Mouse (Mus musculus): ENCODE measurements around the gene Gpc6. TPM values are rescaled to one million over a fixed set of nuclear protein-coding genes. Genes with fewer than 3 reads are reported as not detected.

Gpc6 gene
- total and polyA plus RNA-seq, 3 experiments: not detected

GRCm38 (mm10) chr14:117369331-117369866 is 444.3 kb downstream of the Gpc6 start:
- in situ Hi-C loops (cut with MboI; ENCODE audit: low pct_ligation_motif_present, low pct_unique_long_range_greater_than_20kb, low sequenced_read_pairs) (no loop called here), dilution Hi-C loops (cut with MboI; ENCODE audit: extremely low pct_ligation_motif_present, extremely low pct_unique_long_range_greater_than_20kb, low sequenced_read_pairs) (no loop called here)
- Histone ChIP-seq H3K27me3 (replicated peaks) (no peaks in the 10 kb centered on the region), H3K4me1 (ENCODE audit: control insufficient read depth in 1 of 2, insufficient read depth in 2 of 2) (no peaks in the 10 kb centered on the region), H3K9me3 (replicated peaks; ENCODE audit: low read length) (no peaks in the 10 kb centered on the region), H3K4me2 (ENCODE audit: insufficient read depth, low read depth, poor library complexity, severe bottlenecking) (no peak overlapping the region), H3K27ac (ENCODE audit: insufficient read depth, low read depth) (no peak overlapping the region), H3K9ac (ENCODE audit: insufficient read depth, low read depth) (no peak overlapping the region), H3K36me3 (replicated peaks in 1 of 2; ENCODE audit: control insufficient read depth in 1 of 2, insufficient read depth in 1 of 2, low read length in 1 of 2) (no peaks in the 10 kb centered on the region), H3K79me2 (replicated peaks; ENCODE audit: control insufficient read depth, extremely low read depth, insufficient read depth, poor library complexity, severe bottlenecking) (no peaks in the 10 kb centered on the region), H3K4me3 (replicated peaks in 1 of 3; ENCODE audit: low read depth in 2 of 3, low read length in 2 of 3, poor library complexity in 1 of 3) (no peak overlapping the region)
- TF ChIP-seq USF2 (conservative IDR thresholded peaks at IDR 0.05; ENCODE audit: low read depth, low read length) (no peak), RAD21 (IDR thresholded peaks at IDR 0.05; ENCODE audit: low read depth, low read length) (no peak), POLR2A (IDR thresholded peaks at IDR 0.05; ENCODE audit: low read depth, low read length) (no peak), ZNF384 (IDR thresholded peaks at IDR 0.05; ENCODE audit: low read depth, low read length) (no peak), MAFK (IDR thresholded peaks at IDR 0.05; ENCODE audit: insufficient replicate concordance, low read length) (no peak), GABPA (IDR thresholded peaks at IDR 0.05; ENCODE audit: insufficient replicate concordance, low read depth, low read length) (no peak), TBP (conservative IDR thresholded peaks at IDR 0.05; ENCODE audit: low read depth, low read length) (no peak), BHLHE40 (IDR thresholded peaks at IDR 0.05; ENCODE audit: low read depth, low read length) (no peak), EP300 (IDR thresholded peaks at IDR 0.05; ENCODE audit: low read length) (no peak), POLR2AphosphoS2 (IDR thresholded peaks at IDR 0.05; ENCODE audit: low read depth, low read length) (no peak)
- DNase-seq (ENCODE audit: extremely low read depth): no peak

GRCm38 (mm10) chr14:117376822-117377376 is 451.8 kb downstream of the Gpc6 start:
- Histone ChIP-seq H3K4me2 (ENCODE audit: insufficient read depth, low read depth, poor library complexity, severe bottlenecking) (no peak overlapping the region), H3K4me3 (replicated peaks in 1 of 3; ENCODE audit: low read depth in 2 of 3, low read length in 2 of 3, poor library complexity in 1 of 3) (no peak overlapping the region), H3K4me1 (ENCODE audit: control insufficient read depth in 1 of 2, insufficient read depth in 2 of 2) (no peaks in the 10 kb centered on the region), H3K36me3 (replicated peaks in 1 of 2; ENCODE audit: control insufficient read depth in 1 of 2, insufficient read depth in 1 of 2, low read length in 1 of 2) (no peaks in the 10 kb centered on the region), H3K79me2 (replicated peaks; ENCODE audit: control insufficient read depth, extremely low read depth, insufficient read depth, poor library complexity, severe bottlenecking) (no peaks in the 10 kb centered on the region), H3K27me3 (replicated peaks) (no peaks in the 10 kb centered on the region), H3K9ac (ENCODE audit: insufficient read depth, low read depth) (no peak overlapping the region), H3K9me3 (replicated peaks; ENCODE audit: low read length) (no peaks in the 10 kb centered on the region), H3K27ac (ENCODE audit: insufficient read depth, low read depth) (no peak overlapping the region)
- TF ChIP-seq MAX (IDR thresholded peaks at IDR 0.05; ENCODE audit: low read length): no peak
- TF ChIP-seq USF1 (IDR thresholded peaks at IDR 0.05; ENCODE audit: low read depth, low read length): no peak
- no peak for TF ChIP-seq IRF4 (IDR thresholded peaks at IDR 0.05; ENCODE audit: low read depth, low read length)
- no peak for TF ChIP-seq MAFK (IDR thresholded peaks at IDR 0.05; ENCODE audit: insufficient replicate concordance, low read length)
- TF ChIP-seq ZKSCAN1 (IDR thresholded peaks at IDR 0.05; ENCODE audit: borderline replicate concordance, low read depth, low read length): no peak
- TF ChIP-seq POLR2A (IDR thresholded peaks at IDR 0.05; ENCODE audit: low read depth, low read length): no peak
- TF ChIP-seq NRF1 (IDR thresholded peaks at IDR 0.05; ENCODE audit: low read depth, low read length): no peak
- TF ChIP-seq ZMIZ1 (IDR thresholded peaks at IDR 0.05; ENCODE audit: low read depth, low read length): no peak
- TF ChIP-seq JUND (conservative IDR thresholded peaks at IDR 0.05; ENCODE audit: low read depth, low read length): no peak
- no peak for TF ChIP-seq NELFE (IDR thresholded peaks at IDR 0.05; ENCODE audit: low read depth, low read length)
- TF ChIP-seq ZNF384 (IDR thresholded peaks at IDR 0.05; ENCODE audit: low read depth, low read length): no peak
- TF ChIP-seq USF2 (conservative IDR thresholded peaks at IDR 0.05; ENCODE audit: low read depth, low read length): no peak
- TF ChIP-seq SMC3 (IDR thresholded peaks at IDR 0.05; ENCODE audit: low read depth, low read length): no peak
- no peak for TF ChIP-seq RCOR1 (conservative IDR thresholded peaks at IDR 0.05; ENCODE audit: low read depth, low read length)
- TF ChIP-seq ETS1 (conservative IDR thresholded peaks at IDR 0.05; ENCODE audit: low read depth, low read length): no peak
- no peak for TF ChIP-seq EP300 (IDR thresholded peaks at IDR 0.05; ENCODE audit: low read length)
- TF ChIP-seq CHD2 (IDR thresholded peaks at IDR 0.05; ENCODE audit: low read length): no peak
- no peak for DNase-seq (ENCODE audit: extremely low read depth)
- dilution Hi-C loops (cut with MboI; ENCODE audit: extremely low pct_ligation_motif_present, extremely low pct_unique_long_range_greater_than_20kb, low sequenced_read_pairs) (no loop called here), in situ Hi-C loops (cut with MboI; ENCODE audit: low pct_ligation_motif_present, low pct_unique_long_range_greater_than_20kb, low sequenced_read_pairs) (no loop called here)

All from CH12.LX (cell line).